Mouse (Mus musculus) hindlimb bud, embryonic 11.5 days (tissue): ENCODE measurements around the gene Gstm1.
A peak's percentile ranks its signal among the peaks of the same experiment; 100 is the strongest.
"Not testable (repeated sequence)": the region's sequence is repeated elsewhere in the genome, so short reads cannot be mapped to it uniquely, and the experiment has no call there.

Experiments
- DNase-seq: peaks from one replicate; pipeline ENCODE4 v3.0.0-alpha.2; 2012; ENCODE audit warnings: low read depth, low spot score; ENCODE audit errors: extremely low spot score

Gstm1 gene

DNA sequence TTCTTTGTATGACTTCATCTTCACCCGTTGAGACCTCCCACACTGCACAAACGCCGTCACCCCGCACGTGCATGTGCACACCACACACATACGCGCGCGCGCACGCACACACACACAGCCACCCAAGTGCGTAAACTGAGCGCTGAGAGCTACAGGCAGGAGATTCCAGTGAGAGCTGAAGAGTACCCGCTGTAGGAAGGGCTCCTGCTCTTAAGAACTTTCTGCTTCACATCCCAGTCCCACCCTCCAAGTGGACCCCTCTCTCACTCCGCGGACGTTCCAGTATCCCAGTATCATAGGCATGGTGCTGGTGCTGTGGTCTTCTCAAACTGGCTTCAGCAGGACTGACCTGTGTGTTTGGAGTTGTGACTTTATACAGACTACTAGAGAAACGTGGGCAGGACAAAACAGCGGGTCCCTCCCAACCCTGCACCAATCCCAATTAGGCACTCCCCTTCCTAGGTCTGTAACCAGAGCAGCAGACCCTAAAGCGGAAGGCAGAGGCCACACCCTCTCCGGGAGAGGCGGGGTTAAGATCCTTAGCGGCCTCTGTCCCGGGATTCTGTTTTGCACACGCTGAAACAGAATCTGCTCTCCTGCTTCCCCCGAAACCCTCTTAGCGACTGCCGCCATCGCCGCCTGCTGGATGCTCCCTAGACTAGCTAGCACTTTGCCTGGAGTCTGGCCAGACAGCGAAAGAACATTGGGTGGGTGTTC is at the start of gene Gstm1:
Gene Gstm1, minus strand, starts transcription at position 501 of the 717 bp plus-strand sequence.
- DNase-seq, result peak; percentile 94

DNA sequence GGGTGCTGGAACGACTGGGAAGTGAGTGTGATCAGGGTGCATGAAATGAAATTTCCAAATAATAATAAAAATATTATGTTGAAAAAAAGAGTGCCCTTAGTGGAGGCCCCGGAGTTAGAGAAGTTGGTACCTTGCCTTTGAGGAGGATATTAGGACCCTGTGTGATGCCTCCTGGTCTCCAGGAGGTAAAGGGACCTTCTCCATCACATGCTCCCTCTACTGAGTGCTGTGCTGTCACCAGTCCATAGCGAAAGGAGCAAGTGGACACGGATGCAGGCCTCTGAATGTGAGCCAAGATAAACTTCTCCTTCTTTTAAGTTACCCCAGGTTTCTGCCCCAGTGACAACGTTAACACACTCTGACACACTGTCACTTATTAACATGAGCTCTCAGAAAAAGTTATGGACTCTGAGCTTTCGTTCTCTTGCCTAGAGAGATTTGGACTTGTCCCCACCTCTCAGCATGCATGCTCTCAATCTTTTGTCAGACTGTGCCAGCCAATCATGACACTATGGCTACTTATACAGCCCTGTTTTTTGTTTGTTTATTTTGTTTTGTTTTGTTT is 49.7 kb upstream of the Gstm1 start:
- no peak for DNase-seq

DNA sequence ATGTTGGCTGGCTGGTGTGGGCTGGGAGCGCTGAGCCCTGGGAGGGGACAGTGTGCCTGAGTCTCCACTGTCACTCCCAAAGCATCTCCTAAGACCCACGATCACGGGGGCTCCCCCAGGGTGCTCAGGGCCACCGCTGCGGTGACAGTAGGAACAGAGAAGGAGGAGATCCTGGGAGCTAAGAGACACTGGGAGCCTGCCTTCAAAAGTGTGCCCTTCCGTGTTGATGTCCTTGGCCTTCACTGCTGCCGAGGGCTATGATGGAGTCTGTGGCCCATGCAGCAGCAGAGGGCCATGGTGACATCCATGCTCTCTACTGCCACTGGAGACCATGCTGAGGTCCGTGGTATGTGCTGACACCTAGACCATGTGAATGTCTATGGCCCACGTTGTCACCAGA is 47.8 kb upstream of the Gstm1 start:
- no peak for DNase-seq

DNA sequence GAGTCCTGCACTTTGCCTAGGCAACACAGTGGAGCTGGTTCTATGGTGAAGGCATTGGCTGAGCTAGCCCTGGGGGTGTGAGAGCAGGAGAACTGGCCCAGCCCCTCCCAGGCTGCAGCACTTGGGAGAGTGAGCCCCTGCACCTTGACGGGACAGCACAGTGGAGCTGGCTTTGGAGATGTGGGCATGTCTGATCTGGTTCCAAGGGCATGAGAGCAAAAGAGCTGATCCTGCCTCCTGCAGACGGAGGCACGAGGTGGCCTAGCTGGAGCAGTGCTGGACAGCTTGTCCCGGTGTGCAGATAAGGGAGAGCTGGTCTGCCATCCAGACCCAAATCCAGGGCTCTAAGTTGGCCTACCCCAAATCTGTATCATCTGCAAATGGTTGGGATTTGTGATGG is 46.9 kb upstream of the Gstm1 start:
- DNase-seq, result no peak

DNA sequence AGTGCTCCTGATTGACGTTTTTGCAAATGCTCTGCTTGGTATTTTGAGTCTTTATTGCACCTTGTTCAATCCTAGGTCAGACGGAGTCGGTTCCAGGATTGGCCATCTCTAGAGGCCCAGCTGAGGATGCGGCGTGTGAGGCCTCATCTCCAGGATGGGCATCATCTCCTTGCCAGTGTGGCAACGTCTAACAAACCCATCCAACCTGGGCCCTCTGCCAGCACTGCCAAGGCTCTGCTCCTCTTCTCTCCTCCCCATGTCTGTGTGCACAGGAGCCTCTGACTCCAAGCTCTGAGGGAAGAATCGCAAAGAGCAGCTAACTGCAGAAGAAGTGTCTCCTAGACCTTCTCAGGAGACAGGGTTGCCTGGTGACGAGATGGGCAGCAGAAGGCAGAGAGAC is 44.9 kb upstream of the Gstm1 start:
- DNase-seq, result no peak

DNA sequence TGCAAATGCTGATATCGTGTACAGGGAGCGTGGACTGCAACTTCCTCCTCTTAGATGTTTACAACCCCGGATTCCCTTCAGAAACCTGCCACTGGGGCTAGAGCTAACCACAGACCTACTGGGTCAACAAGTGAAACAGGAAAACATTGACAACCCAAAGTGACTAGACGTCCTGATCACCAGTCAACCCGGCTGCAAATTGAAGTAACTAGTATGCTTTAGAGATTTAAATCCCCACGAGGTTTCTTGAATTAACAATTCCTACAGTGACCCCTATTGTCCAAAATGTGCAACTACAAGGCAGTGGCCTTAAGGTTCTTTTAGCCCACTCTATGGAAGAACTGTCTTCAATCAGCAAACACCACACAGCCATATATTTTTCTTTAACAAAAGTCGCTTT is 43.6 kb upstream of the Gstm1 start:
- peak; percentile 75 for DNase-seq

DNA sequence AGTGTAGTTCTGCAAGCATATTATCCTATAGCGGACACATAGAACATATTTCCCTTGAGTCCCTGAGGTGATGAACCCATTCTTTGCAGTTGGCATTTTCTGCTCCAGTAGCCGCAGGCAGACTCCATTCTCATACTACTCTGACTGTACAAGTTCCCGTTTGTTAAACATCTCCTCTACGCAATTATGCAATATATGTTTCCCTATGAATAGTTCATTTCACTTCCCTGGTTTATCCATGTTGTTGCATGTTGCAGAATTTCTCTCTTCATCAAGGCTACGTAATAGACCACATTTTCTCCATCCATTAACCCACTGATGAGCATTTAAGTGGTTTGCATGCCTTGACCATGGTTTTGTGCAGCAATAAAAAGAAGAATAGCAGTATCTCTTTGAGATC is 32.7 kb upstream of the Gstm1 start:
- no peak for DNase-seq

DNA sequence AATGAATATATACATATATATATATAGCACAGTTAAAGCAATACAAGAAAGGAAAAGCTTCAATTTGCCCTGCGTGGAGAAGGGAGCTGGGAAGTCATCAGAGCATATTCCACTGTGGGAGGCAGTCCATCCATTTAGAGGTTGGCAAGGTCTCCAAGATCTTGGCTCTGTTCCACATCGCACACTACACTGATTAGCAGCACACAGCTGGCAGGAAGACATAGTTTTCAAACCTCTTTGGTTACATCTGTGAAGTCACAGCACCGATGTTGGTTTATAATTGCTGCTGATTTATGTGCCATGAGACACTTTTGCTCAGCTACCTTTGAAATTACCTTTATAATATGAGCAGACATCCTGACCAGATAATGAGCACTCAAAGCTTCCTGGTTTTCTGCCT is 30.5 kb upstream of the Gstm1 start:
- DNase-seq, result no peak

DNA sequence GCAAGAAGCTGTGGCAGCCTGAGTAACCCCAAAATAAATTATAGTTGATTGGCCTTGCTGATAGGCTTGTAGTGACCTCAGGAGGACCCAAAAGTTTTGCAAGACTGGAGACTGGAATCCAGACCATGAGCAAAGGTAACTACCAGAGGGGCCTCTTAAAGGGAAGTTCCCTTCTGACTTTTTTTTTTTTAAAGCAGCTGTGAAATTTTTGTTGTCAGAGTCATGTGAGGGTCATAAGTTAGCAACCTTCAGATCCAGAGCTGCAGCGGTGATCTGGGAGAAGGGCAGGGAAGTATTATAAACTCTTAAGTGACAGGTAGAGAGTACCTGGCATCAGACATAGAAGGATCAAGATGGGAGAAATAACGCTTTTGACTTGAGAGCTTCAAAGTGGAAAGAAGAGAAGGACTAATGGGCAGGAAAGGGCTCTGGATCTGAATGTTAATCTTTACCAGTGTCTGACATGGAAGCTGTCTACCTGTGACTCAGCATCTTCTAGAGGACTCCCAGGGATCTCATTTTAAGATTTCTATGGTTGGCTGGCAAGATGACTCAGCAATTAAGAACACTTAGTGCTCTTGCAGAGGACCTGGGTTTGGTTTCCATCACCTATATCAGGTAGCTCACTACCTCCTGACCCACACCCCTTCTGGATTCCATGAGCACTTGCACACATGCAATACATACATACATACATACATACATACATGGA is 29.3 kb upstream of the Gstm1 start:
- DNase-seq, result no peak

DNA sequence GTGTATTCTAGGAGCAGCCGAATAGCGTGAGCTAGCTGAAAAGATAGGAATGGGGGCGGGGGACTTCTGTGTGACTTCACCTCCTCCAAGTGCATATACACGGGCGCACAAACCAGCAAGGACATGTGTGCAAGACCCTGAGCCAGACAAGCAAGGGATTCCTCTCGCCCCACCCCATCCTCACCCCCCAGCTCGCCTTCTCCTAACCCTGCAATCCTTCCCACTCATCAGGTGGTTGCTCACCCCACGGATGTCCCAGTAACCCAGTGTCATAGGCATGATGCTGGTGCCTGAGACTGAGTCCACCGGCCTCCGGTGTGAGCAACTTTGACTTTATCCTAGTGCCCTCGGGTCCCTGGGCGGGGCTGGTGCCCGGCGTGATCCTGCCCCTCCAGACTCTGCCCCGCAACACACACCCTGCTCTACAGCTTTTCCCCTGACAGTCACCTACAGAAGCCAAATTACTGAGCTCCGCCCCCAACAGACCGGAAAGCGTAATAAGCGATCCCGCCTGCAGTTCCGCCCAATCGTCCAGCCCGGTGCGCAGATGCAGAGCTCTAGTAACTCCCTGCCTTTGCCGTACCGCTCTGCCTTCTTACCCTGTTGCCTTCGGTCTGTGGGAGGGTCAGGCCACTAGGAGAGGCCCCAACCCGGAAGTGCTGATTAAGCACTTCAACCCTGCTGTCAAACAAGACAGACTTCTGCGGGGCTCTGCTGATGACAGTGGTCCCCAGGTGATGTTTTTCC is 26.8 kb upstream of the Gstm1 start, which contains the start of gene Gstm4:
Gene Gstm4, minus strand, starts transcription at position 501 of the 747 bp plus-strand sequence.
- DNase-seq, result peak; percentile 33

DNA sequence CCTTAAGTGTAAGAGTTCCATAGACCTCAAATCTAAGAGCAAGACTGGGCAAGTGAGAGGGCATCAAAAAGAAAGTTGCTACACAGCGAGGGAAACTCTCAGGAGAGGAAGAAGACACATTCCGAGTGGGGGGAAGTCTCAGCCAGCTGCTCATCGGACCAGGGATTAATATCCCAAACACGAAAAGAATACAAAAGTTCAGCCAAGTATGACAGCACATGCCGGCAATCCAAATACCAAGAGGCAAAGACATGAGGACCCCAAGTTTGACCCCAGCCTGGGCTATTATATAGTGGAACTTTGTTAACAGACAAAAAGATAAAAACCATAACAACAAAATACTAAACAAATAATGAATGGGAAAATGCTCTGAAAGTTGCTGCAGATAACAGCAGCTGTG is 15.4 kb upstream of the Gstm1 start:
- DNase-seq, result no peak

DNA sequence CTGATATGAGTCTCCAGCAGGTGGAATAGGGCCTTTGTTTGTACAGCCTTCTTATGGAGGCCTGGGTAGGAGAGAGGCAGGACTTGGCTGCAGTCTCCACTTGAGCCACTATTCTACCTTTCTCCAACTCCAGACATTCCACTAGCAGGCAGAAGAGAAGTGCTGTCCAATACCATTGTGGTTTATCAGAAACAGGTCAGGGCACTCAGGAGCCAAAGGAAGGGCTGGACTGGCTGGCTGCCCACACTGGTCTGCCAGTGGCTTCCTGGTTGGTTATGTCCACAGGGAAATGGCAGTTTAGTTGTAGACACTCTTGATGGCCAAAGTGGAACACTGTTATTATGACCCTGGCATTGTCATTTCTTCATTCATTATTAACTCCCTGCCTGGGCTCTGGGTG is 14.3 kb upstream of the Gstm1 start:
- no peak for DNase-seq

DNA sequence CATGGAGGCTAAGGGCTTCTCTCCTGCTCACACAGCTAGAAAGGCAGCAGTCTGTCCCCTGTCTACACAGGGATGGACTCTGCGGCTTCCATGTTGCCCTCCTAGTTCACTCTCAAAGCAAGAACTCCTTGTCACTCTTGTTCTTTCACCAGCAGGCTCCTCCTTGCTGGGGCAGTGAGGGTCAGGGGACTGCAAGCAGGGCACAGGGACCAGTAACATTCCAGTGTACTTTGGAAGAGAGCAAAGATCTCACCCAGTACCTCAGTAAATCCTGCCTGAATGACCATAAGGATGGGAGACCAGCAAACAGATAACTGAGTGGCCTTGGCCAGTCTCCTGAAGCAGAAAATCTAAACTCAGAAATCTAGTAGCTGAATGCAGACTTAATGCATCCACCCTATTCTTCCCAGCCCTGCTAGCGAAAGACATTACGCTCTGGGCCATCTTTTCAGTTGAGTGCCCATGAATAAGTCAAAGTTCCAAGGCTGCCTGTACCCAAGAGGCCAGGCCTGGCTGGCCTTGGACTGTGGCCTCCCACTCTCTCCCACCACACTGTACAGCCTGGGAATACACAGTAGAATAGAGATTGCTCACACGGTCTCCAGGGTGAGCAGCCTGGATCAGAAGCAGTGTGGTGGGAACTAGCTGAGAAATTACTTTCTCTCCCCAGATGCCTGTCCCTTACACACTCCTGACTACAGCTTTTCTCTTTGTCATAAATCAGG is 11.0 kb upstream of the Gstm1 start:
- no peak for DNase-seq

DNA sequence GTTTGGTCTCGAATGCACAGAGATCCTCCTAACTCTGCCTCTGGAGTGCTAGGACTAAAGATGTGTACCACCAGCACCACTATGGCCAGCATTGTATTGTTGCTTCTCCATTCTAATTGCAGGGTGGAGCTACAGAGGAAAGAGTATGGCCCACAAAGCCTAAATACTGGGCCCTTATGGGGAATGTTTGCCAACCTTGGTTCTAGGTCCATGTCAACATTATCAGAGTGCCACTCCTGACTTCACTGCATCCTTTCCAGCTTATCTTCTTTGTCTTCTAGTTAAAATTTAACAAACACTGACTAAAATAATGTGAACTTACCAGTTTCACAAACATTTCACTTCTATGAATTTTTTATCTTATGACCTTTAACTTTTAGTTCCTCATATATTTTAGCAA is 8.8 kb upstream of the Gstm1 start:
- DNase-seq, result no peak

DNA sequence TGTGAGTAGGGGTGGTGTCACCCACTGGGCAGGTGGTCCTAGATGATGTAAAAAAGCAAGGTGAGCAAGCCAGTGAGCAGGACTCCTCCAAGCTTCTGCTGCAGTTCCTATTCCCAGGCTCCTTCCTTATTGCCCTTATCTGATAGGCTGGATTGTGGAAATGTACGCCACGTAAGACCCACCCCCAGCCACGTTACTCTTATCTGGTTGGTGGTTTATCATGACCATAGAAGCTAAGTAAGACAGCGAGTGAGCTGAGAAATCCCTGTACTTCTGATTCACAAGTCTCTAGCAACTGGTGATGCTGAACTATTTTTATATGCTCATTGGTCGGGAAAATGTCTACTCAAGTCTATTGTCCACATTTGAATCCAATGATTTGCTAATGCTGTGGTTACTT is 8.3 kb upstream of the Gstm1 start:
- no peak for DNase-seq

DNA sequence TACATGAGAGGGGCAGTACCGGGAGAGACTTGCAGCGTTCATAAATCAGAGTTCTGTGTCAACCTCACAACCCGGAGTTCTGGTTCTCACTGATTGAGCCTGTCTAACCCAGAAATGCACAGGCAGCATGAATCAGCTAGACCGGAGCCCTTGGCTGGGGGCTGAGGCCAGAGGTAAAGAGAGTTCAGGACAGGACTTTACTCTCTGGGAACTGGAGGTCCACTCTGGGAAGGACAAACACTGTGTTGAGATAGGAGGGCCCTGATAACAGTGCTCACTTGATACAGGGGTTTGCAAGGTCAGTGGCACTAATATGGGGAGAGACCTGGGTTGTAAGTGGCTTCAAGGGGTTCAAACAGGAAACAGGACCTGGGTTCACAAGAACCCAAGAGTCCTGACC is 7.5 kb upstream of the Gstm1 start:
- no peak for DNase-seq

DNA sequence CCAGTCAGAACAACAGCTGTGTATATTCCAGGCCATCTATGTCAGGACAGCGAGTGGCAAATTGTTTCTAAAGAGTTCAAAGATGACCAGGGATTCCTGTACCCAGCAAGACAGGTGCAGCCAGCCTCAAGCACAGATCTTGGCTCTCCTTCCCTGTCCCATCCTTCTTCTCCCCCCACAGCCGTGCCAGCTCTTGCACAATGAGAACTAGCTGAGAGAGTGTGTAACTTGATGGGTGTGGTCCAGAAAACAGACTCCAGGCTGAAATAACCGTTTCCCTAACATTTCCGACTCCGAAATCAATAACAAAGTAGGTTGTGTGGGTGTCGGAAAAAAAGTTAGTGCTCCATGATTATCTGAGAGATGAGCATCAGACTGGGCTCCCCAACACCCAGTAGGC is 4.9 kb upstream of the Gstm1 start:
- DNase-seq, result no peak

DNA sequence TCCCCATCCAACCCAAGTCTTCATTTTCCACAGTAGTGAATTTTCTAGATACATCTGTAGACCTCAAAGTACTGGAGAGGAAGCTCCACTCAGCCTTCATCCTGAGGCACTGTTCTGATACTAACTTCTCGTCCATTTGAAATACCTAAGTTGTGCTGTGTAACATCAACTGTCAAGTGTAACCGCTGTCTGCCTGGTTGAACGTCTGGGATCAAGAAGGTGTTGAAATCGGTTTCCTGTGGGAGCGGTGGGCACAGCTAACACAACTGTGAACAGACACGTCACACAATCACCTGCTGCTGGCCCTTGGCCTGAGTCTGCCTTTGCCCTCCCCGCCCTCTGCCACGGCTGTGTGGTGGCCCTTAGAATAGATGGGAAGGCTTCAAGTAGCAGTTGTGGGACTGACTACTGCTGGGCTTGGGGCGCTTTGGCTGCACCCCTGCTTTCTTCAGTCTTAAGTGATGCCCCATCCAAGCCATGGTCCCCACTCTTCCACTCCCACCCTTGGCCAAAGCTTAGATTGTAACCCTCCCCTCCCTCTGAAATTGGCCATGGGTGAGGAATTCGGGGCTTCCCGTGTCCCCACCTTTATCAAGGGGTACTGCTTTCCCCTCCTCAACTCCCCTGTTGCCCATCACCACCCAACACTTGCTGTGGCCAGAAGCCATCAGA is 2.7 kb upstream of the Gstm1 start:
- DNase-seq, result not testable (repeated sequence)

DNA sequence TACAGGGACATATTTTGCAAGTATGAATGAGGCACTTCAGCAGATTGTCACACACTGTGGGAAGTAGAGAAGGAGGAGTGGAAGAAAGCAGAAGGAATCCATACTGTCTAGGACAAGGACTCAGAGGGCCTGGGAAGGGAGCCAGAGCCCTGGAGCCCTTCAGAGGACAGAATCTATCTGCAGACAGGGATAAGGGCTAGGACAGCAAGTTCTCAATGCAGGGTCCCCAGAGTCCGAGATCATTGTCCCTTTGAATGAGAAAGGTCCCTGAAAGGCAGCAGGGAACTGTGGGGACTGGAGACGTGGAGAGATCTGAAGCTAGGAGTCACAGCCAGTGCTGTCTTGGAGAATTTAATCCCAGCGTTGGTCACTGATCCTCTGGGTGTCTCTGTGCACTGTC is 1.5 kb upstream of the Gstm1 start:
- DNase-seq, result not testable (repeated sequence)

DNA sequence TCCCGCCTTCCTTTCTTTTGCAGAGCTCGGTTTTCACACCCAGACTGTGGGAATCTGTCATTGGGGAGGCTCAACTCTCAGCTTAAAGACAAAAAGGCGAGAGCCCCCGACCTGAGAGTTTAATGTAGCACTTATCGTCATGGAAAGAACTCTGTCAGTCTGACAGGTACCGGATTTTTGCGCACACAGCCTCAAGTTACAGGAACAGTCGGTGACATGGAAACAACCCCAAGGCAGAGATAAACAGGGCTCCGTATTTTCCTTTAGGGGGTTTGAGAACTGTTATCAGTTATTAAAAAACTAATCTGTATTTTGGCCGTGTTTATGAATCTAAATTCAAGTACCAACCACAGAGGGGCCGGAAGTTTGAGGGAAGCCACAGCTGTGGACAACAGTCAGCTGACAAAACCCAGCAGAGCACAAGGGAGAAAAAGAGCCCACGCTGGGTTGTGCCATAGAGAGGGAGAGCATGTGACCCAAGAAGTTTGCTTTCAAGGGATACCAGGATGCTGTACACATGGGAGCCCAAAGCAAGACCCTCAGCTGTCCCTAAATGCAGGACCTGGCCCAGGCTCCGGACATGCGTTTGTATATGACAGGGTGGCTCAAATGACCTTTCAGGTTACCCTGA is 532 bp upstream of the Gstm1 start:
- DNase-seq, result no peak
